Comparison of ENCODE assay signal across 14 mouse cellular contexts in genomic region chr13:111002670-111003069, GRCm38 (mm10).
"Had no signal": no experiment of that assay in that cellular context is flagged by ENCODE, and none has a peak within 500 bp of the region (broad histone marks: within the 10 kb centered on the region; RNA-seq: fewer than 3 reads in every experiment).

No protein-coding gene starts in this region.

- H3K9me3 ChIP-seq: limb, embryonic 10.5 days; liver, embryonic 15.5 days; midbrain, embryonic 12.5 days had no signal

- H3K9ac ChIP-seq: liver, embryonic 15.5 days; midbrain, embryonic 12.5 days had no signal

- H3K27ac ChIP-seq: left cerebral cortex, adult 2 months; limb, embryonic 10.5 days; liver, embryonic 15.5 days; midbrain, embryonic 12.5 days had no signal

- H3K36me3 ChIP-seq: limb, embryonic 10.5 days; liver, embryonic 15.5 days; midbrain, embryonic 12.5 days had no signal

- H3K4me3 ChIP-seq: left cerebral cortex, adult 2 months; limb, embryonic 10.5 days; liver, embryonic 15.5 days; midbrain, embryonic 12.5 days had no signal

- H3K4me1 ChIP-seq: limb, embryonic 10.5 days; liver, embryonic 15.5 days; midbrain, embryonic 12.5 days had no signal

- H3K4me2 ChIP-seq: liver, embryonic 11.5 days; liver, embryonic 15.5 days; midbrain, embryonic 12.5 days had no signal

- DNase-seq: kidney, adult 11 months; kidney, postnatal 10 days; lung, adult 2 months; lung, postnatal 36 days; right cerebral cortex, adult 18-20 months; right cerebral cortex, postnatal 25 days; thymus, adult 18-20 months; thymus, postnatal 14 days had no signal

- H3K27me3 ChIP-seq: liver, embryonic 15.5 days; midbrain, embryonic 12.5 days had no signal

- ATAC-seq: lung, postnatal 0 days had no signal
